Mouse (Mus musculus): ENCODE measurements around the gene Usp30. TPM values are rescaled to one million over a fixed set of nuclear protein-coding genes. Genes with fewer than 3 reads are reported as not detected.

Usp30 gene
- polyA plus RNA-seq, 1 experiment from 2014 or later: 18.5 TPM

DNA sequence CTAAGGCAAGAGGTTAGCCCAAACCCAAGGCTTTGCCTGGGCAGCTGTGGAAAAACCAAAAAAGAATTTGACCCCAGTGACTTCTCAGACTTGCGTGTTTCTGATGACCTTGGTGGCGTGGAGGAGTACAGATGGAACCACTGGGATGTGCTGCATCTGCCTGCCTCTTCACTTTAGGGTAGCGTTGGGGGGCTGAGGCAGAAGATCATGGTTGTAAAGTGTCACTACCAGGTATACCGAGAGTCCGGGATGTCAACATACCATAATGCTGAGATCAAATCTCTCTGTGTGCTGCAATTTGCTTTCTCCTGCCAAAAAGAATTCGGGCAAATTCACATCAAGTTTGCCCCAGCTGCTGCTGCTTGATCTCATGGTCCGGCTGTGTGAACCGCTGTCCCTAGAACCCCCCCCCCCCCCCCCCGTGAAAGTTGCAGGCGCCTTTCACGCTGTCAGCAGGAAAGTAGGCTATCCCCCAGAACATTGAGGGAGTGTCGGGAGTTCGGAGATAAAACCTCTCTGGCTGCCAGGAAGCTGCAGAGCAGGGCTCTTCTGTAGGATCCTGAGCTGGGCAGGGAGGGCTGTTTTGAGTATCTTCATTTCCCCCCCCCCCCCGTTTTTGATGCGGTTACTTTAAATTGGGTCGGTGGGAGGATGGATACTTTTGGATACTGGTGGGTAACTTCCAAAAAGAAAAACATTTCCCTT is 108.8 kb downstream of the Usp30 start:
- Histone ChIP-seq H3K27me3 (peaks cover 19% of the 10 kb centered on the region), H3K9me3 (no peaks in the 10 kb centered on the region), H3K27ac (replicated peaks) (no peak overlapping the region), H3K36me3 (no peaks in the 10 kb centered on the region), H3K9ac (no peak overlapping the region), H3K4me2 (no peak overlapping the region), H3K4me1 (replicated peaks) (peaks cover 13% of the 10 kb centered on the region), H3K4me3 (no peak overlapping the region)
- WGBS: 26% methylated on average over 14 of the region's 16 CpGs
- no peak for ATAC-seq (ENCODE audit: low FRiP score, low read depth)

Other genes with a start within 250 kb of the Usp30 start
- gene Selplg, start 232.8 kb upstream of the Usp30 start, polyA plus RNA-seq (2015; fragmentation: Nextera tagmentation; extraction: Ambion mirVana): 2.1 and 3.0 TPM in 2 replicates
- gene Coro1c, start 156.7 kb upstream of the Usp30 start, polyA plus RNA-seq (2015; fragmentation: Nextera tagmentation; extraction: Ambion mirVana): 175 and 182 TPM in 2 replicates
- gene Ssh1, start 71.6 kb upstream of the Usp30 start, polyA plus RNA-seq (2015; fragmentation: Nextera tagmentation; extraction: Ambion mirVana): 12.4 and 12.8 TPM in 2 replicates
- gene Dao, start 61.8 kb upstream of the Usp30 start, polyA plus RNA-seq (2015; fragmentation: Nextera tagmentation; extraction: Ambion mirVana): 0.09 TPM in 1 of 2 replicates, not detected in the other
- gene Svop, start 26.1 kb downstream of the Usp30 start, polyA plus RNA-seq (2015; fragmentation: Nextera tagmentation; extraction: Ambion mirVana): 85.9 and 93.9 TPM in 2 replicates
- gene Alkbh2, start 62.8 kb downstream of the Usp30 start, polyA plus RNA-seq (2015; fragmentation: Nextera tagmentation; extraction: Ambion mirVana): 6.4 and 7.4 TPM in 2 replicates
- gene Ung, start 64.9 kb downstream of the Usp30 start, polyA plus RNA-seq (2015; fragmentation: Nextera tagmentation; extraction: Ambion mirVana): 12.8 and 13.5 TPM in 2 replicates
- 4.4 TPM in 2 replicates for gene Acacb, start 81.1 kb downstream of the Usp30 start, polyA plus RNA-seq (2015; fragmentation: Nextera tagmentation; extraction: Ambion mirVana)
- 0.12 and 0.73 TPM in 2 replicates for gene Foxn4, start 208.3 kb downstream of the Usp30 start, polyA plus RNA-seq (2015; fragmentation: Nextera tagmentation; extraction: Ambion mirVana)
- 0.60 and 0.64 TPM in 2 replicates for gene Myo1h, start 223.7 kb downstream of the Usp30 start, polyA plus RNA-seq (2015; fragmentation: Nextera tagmentation; extraction: Ambion mirVana)